Mouse (Mus musculus) midbrain, embryonic 16.5 days (tissue): ENCODE measurements at regions not wholly inside any gene's neighbourhood (a gene's known extent, or its start where the extent isn't known, plus 50 kb on each side); places are given as distances from the start of the nearest gene placed in this dataset.

Experiments
- ATAC-seq: fragments of 200-750 bp; cut with Nextera tagmentation; 2 replicates; pipeline ENCODE4 v1.8.0; 2017; ENCODE audit warnings: moderate TSS enrichment
- H3K27ac ChIP-seq: fragments of 300-500 bp; sonication (generic); 2 replicates; pipeline ENCODE4 v1.5.1; 2014; ENCODE audit warnings: mild to moderate bottlenecking, low read length, mixed read lengths
- H3K27me3 ChIP-seq: fragments of 300-500 bp; sonication (generic); 2 replicates; pipeline ENCODE4 v1.6.1; 2014; ENCODE audit warnings: low read depth, low read length, mixed read lengths; ENCODE audit not compliant: control insufficient read depth, insufficient read depth
- H3K36me3 ChIP-seq: fragments of 300-500 bp; sonication (generic); 2 replicates; pipeline ENCODE4 v1.6.1; 2014; ENCODE audit warnings: mild to moderate bottlenecking, low read length, moderate library complexity, mixed read lengths; ENCODE audit not compliant: control insufficient read depth, insufficient read depth
- H3K4me1 ChIP-seq: fragments of 300-500 bp; sonication (generic); 2 replicates; pipeline ENCODE4 v1.6.1; 2014; ENCODE audit warnings: mild to moderate bottlenecking, low read length, mixed read lengths; ENCODE audit not compliant: control insufficient read depth, insufficient read depth
- H3K4me2 ChIP-seq: fragments of 300-500 bp; sonication (generic); 2 replicates; pipeline ENCODE4 v1.6.1; 2014; ENCODE audit warnings: mild to moderate bottlenecking, low read length, mixed read lengths
- H3K4me3 ChIP-seq: fragments of 300-500 bp; sonication (generic); 2 replicates; pipeline ENCODE4 v1.5.1; 2014; ENCODE audit warnings: low read depth, mild to moderate bottlenecking, low read length, moderate library complexity, mixed read lengths
- H3K9ac ChIP-seq: fragments of 300-500 bp; sonication (generic); 2 replicates; pipeline ENCODE4 v1.6.1; 2014; ENCODE audit warnings: low read depth, low read length, mixed read lengths
- H3K9me3 ChIP-seq: fragments of 300-500 bp; sonication (generic); replicated peaks from 2 replicates; pipeline ENCODE4 v1.6.1; 2014; ENCODE audit warnings: mild to moderate bottlenecking, low read length, mixed read lengths; ENCODE audit not compliant: control insufficient read depth, poor library complexity, severe bottlenecking
- WGBS: fragments of 180-500 bp; shearing (Covaris S2); extraction: QIAGEN DNeasy Blood & Tissue Kit; methylation state at CpG from one replicate; pipeline ENCODE4 v1.1.7; 2014; 5-methylcytosine and 5-hydroxymethylcytosine counted together

GRCm38 (mm10) chr12:16183055-16183454 lies 366.3 kb upstream of the Trib2 start:
- Histone ChIP-seq H3K27me3 (no peaks in the 10 kb centered on the region), H3K36me3 (no peaks in the 10 kb centered on the region), H3K9me3 (no peaks in the 10 kb centered on the region), H3K4me1 (peaks cover 3% of the 10 kb centered on the region; the same call in 1 of the 2 replicates), H3K9ac (no peak overlapping the region), H3K27ac (no peak overlapping the region), H3K4me3 (no peak overlapping the region), H3K4me2 (no peak overlapping the region)
- no peak for ATAC-seq
- WGBS, result 80% methylated on average over 4 of the region's 4 CpGs

DNA sequence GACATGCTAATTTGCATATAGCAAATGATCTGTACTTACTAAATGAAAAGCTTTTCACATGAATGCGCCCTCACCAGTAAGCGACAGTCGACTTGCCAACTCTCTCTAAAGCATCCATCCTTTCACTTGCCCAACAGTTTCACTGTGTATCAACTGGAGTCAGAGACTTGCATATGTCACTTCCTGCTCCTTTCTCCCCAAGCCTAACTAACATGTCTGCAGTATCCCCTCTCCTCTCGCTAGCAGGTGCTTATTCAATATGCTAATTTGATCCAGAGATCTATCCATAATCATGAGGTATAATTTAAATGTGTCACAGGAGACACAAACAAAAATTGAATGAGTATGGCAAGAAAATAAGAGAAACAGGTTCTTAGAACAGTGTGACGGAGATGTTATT lies 364.9 kb upstream of the Trib2 start:
- Histone ChIP-seq H3K27me3 (no peaks in the 10 kb centered on the region), H3K9ac (no peak overlapping the region), H3K4me3 (no peak overlapping the region), H3K36me3 (no peaks in the 10 kb centered on the region), H3K27ac (no peak overlapping the region), H3K4me1 (peaks cover 3% of the 10 kb centered on the region; the same call in 1 of the 2 replicates), H3K4me2 (no peak overlapping the region), H3K9me3 (no peaks in the 10 kb centered on the region)
- WGBS, result 74% methylated on average over 5 of the region's 5 CpGs
- no peak for ATAC-seq

- WGBS, result 85% methylated on average over 2 of the region's 2 CpGs
- Histone ChIP-seq H3K9ac (no peak overlapping the region), H3K36me3 (no peaks in the 10 kb centered on the region), H3K4me1 (peaks cover 3% of the 10 kb centered on the region; the same call in 1 of the 2 replicates), H3K4me2 (no peak overlapping the region), H3K9me3 (no peaks in the 10 kb centered on the region), H3K27ac (no peak overlapping the region), H3K27me3 (no peaks in the 10 kb centered on the region), H3K4me3 (no peak overlapping the region)
- no peak for ATAC-seq
Measured at GRCm38 (mm10) chr12:16179897-16180296, 363.2 kb upstream of the Trib2 start.

- no peak overlapping the region for H3K4me2 ChIP-seq
- H3K4me3 ChIP-seq, result no peak overlapping the region
- no peak overlapping the region for H3K9ac ChIP-seq
- H3K27ac ChIP-seq, result no peak overlapping the region
- H3K36me3 ChIP-seq, result no peaks in the 10 kb centered on the region
- H3K9me3 ChIP-seq, result no peaks in the 10 kb centered on the region
- H3K27me3 ChIP-seq, result no peaks in the 10 kb centered on the region
- WGBS, result 83% methylated on average over 1 of the region's 1 CpGs
- no peak for ATAC-seq
- peaks cover under 1% of the 10 kb centered on the region; the same call in 1 of the 2 replicates for H3K4me1 ChIP-seq
Measured at GRCm38 (mm10) chr12:16176326-16176725, 359.6 kb upstream of the Trib2 start.

- H3K36me3 ChIP-seq, result no peaks in the 10 kb centered on the region
- H3K4me1 ChIP-seq, result no peaks in the 10 kb centered on the region
- WGBS, result 85% methylated on average over 2 of the region's 2 CpGs
- H3K9ac ChIP-seq, result no peak overlapping the region
- no peak overlapping the region for H3K4me3 ChIP-seq
- no peaks in the 10 kb centered on the region for H3K27me3 ChIP-seq
- H3K9me3 ChIP-seq, result no peaks in the 10 kb centered on the region
- no peak for ATAC-seq
- H3K27ac ChIP-seq, result no peak overlapping the region
- H3K4me2 ChIP-seq, result no peak overlapping the region
Measured at GRCm38 (mm10) chr12:16172176-16172575, 355.5 kb upstream of the Trib2 start.

- Histone ChIP-seq H3K36me3 (no peaks in the 10 kb centered on the region), H3K27me3 (no peaks in the 10 kb centered on the region), H3K9ac (no peak overlapping the region), H3K4me1 (no peaks in the 10 kb centered on the region), H3K9me3 (no peaks in the 10 kb centered on the region), H3K4me2 (no peak overlapping the region), H3K4me3 (no peak overlapping the region), H3K27ac (no peak overlapping the region)
- no peak for ATAC-seq
- 82% methylated on average over 5 of the region's 5 CpGs for WGBS
Measured at GRCm38 (mm10) chr12:16171636-16172035, 354.9 kb upstream of the Trib2 start.

DNA sequence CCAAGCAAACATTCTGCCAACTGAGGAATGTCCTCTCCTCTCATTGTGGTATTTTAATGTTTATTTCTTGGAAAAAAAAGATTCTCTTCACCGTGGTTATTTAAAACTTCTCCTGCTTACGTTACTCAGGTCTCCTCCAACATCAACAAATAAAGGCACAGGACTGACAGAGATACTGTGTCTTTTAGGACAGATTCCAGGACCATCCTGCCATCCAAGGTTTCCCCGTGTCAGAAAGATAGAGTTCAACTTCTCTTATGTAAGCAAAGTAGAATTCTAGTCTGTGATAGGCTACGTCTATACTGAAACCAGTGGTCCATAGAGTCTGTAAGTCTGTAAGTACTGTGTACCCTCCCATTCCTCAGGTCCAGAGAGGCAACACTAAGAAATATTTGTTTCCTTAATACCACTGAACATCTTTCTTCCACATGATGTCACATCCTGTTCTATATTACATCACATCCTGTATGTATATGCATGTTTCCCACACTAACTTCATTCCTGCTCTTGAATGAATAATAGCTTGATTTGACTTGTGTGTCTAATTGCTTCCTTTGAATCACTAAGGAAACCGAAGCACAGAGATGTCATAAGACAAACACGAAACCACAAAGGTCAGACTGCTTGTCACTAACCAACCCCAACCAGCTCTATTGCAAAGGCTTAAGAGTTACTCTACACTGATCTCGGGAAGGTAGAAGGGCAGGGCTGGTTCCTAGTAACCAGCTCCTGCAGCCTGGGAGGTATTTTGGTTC lies 353.2 kb upstream of the Trib2 start:
- Histone ChIP-seq H3K36me3 (no peaks in the 10 kb centered on the region), H3K4me3 (no peak overlapping the region), H3K4me1 (no peaks in the 10 kb centered on the region), H3K27ac (no peak overlapping the region), H3K9me3 (no peaks in the 10 kb centered on the region), H3K9ac (no peak overlapping the region), H3K27me3 (no peaks in the 10 kb centered on the region), H3K4me2 (no peak overlapping the region)
- WGBS, result 86% methylated on average over 7 of the region's 7 CpGs
- ATAC-seq, result no peak

DNA sequence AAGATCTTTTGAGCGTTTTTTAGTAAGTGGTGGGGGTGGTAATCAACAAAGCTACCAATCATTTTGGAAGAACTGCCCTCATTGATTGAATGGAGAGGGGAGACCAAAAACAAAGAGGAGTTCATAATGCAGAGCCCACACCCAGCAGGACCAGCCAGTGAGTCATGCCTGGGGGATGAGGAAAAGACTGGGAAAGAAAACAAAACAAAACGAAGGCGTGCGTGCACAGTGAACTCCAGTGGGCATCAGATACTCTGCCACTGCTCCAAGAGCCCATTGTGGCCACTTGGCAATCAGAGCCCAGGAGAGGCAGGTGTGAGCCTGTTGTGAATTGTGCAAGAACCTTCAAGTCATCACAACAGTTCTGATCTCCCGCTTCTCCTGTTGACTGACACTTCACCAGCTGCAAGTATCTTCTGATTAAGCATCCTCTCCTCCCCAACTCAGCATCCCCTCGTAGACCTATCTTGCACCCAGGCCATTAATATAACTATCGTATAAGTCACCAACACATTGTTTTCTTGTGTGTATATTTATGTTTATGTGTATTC lies 351.1 kb upstream of the Trib2 start:
- Histone ChIP-seq H3K4me3 (no peak overlapping the region), H3K4me2 (no peak overlapping the region), H3K9ac (no peak overlapping the region), H3K9me3 (no peaks in the 10 kb centered on the region), H3K4me1 (no peaks in the 10 kb centered on the region), H3K27me3 (no peaks in the 10 kb centered on the region), H3K36me3 (no peaks in the 10 kb centered on the region), H3K27ac (no peak overlapping the region)
- 81% methylated on average over 7 of the region's 7 CpGs for WGBS
- ATAC-seq, result no peak

DNA sequence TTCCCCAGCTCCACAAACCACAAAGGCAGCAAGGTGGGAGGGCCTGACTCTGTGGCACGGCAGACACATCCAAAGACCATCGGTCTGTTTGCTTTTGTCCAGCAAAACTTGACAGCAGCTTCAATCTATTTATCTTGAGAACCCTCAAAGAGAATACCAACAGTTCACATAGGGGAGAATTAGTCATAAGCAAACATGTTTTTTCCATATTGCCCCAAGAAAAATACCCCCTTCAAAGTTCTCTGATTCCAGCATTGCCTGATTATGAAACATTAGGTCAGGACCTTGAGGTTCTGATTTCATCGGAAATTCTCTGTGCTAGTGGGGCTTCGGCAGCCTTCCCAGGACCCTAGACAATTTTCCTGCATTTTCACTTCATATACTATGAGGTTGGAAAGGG lies 348.4 kb upstream of the Trib2 start:
- no peak overlapping the region for H3K9ac ChIP-seq
- H3K27me3 ChIP-seq, result no peaks in the 10 kb centered on the region
- H3K4me1 ChIP-seq, result no peaks in the 10 kb centered on the region
- H3K4me3 ChIP-seq, result no peak overlapping the region
- no peak overlapping the region for H3K4me2 ChIP-seq
- 77% methylated on average over 4 of the region's 4 CpGs for WGBS
- H3K36me3 ChIP-seq, result no peaks in the 10 kb centered on the region
- no peak for ATAC-seq
- no peak overlapping the region for H3K27ac ChIP-seq
- H3K9me3 ChIP-seq, result no peaks in the 10 kb centered on the region
